Mouse (Mus musculus) effector memory CD4-positive, alpha-beta T cell, adult 7 months (primary cell): Measurements from ENCODE around the gene Fbxo44. TPM values are rescaled to one million over a fixed set of nuclear protein-coding genes. Genes with fewer than 3 reads are reported as not detected.

ENCODE experiments used
- polyA plus RNA-seq: library from polyadenylated mRNA; unstranded; fragments of 100-300 nt; shearing (Covaris generic); gene quantifications from one replicate; pipeline ENCODE4 v1.2.1, GENCODE M21; 2017

Fbxo44 gene
- 2.2 TPM for polyA plus RNA-seq

DNA sequence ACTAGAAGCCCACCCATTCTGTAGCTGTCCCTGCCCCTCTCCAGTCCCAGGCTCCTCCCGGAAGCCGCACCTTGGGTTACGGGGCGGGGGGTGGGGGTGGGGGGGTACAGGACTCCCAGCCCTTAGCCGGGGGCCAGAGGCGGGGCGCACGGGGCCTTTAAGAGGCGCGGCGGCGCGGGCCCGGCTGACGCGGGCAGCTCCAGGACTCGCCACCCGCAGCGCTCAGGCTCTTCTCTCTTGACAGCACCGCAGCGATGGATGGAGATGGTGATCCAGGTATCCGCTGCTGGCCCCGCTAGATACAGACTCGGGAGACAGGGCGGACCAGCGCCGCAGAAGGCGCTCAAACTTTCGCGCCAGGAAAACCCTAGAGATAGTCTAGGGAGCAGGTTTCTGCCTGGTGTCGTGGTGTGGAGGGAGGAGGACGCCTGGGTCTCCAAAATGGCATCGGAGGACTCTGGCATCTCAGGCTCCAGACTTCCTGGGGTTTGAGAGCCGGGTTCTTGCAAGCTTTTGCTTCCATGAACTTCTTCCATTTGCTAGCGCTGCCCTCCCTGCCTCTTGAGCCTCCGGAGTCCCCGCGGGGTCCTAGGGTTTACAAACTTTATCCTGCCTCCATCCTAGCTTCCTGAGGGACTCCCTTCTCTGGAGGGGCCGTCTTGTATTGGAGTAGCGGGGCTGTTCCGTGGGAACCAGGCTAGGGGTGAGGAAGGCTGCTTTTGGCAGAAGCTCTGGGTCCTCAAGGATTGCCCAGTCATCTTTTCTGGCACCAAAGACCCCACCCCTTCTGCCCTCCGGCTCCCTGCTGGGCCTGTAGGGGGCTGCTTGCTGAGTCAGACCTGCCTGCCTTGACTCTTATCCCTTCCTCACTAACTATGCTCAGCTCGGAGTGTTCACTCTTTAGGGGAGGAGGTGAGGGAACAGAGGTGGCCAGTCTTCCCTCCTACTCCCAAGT, at the start of gene Fbxo44, which contains the start of gene Fbxo2:
Fbxo44 (minus strand) TSS at position 47 of the 955 bp plus-strand sequence.
Fbxo2 (plus strand) TSS at position 186 of the 955 bp plus-strand sequence.

DNA sequence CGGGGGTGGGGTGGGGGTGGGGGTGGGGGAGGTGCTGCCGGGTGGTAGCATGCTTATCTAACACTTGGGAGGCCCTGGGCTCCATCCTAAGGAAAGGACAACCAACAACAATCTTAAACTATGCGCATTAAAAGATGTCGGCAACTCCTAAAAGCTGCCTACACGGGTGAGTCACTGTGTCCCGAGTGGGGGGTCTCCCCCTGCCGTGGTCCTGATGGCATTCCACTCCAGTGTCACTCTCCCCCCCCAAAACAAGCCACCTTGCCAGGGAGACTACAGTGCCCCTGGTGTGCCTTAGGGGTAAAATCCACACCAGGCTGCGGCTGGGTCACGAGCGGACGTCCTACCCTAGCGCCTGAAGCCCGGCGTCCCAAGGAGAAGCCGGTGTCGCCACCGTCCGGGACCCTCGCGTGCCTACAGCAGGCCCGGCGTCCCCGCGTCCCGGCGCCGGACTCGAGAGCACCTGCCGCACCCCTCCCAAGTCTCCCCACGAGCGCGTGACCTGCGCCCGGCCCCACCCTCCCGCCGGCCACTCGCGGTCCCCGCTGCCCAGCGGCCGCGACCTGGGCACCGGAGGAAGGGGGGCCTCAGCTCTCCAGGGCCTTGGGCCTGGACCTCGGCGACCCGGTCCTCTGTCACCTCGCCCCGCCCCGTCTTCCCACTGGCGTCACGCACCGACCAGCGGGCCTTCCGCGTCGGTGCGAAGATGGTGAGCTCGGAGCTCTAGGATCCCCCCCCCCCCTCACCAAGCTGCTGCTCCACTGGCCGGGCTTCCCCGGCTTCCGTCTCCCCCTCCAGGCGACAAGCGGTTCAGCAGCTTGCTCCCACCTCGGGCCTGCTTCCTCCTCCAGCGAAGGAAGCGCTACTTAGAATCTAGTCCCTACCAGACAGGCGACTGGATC, 8.8 kb downstream of the Fbxo44 start, which contains the start of gene Fbxo6:
Fbxo6 (minus strand) TSS at position 874 of the 902 bp plus-strand sequence.

DNA sequence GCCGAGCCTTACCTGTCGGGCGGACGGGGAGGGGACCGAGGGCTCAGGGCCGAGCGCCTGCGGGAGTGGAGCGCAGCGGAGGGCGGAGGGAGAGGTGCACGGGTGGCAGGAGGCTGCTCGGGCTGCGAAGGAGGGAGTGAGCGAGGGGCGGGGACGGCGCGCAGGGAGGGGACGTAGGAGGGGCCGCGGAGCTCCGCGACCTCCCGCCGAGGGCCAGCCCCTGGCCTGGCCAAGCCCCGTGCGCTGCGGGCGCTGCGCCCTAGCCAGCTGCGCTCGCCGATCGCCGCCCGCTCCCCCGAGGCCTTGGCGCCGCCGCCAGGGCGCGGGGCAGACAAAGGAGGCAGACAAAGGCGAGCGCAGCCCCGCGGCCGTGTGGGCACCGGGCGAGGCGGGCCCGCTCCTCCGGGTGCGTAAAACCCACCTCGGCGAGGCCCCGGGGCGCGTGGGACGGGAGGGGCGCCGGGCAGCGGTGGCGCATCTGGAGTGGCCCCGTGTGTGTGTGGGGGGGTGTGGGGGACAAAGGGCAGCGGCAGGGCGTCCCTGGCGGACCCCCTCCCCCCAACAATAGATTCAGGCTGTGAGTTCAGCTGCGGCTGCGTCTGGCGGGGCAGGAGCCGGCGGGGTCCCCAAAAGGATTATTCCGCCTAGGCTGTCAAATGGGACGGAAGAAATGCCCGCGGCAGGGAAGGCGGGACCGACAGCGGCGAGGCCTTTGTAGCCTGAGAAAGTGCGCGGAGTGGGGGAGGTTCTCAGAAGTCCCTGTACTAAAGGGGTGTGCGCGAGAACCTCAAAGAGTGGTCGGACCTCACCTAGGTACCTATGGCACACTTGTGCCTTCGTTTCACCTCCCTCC, 29.5 kb downstream of the Fbxo44 start, which contains the start of gene Draxin:
Draxin (minus strand) TSS at position 138 of the 853 bp plus-strand sequence.

DNA sequence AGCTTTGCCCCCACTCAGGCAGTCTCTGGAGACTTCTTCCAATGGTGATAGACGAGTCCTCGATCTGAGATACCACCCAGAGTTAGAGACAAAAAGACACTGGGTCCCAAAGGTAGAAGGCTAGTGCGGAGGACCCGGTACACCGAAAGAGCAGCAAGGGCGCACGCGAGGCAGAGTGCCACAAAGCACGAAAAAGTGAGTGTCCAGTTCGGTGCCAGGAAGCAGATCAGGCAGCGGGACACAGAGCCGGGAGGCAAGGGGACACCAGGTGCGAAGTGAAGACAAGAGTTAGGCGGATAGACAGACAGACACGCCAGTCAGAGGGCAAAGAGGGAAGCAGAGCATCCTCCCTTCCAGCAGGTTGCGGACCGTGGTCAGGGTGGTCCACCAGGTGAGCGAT, 30.1 kb downstream of the Fbxo44 start, which contains the start of gene Mad2l2:
Mad2l2 (plus strand) TSS at position 252 of the 400 bp plus-strand sequence.

Other genes with a start within 250 kb of the Fbxo44 start
- gene Plod1, start 223.7 kb downstream of the Fbxo44 start, polyA plus RNA-seq: 3.9 TPM
- gene 2510039O18Rik, start 219.6 kb downstream of the Fbxo44 start, polyA plus RNA-seq: 90.3 TPM
- gene Nppb, start 174.7 kb downstream of the Fbxo44 start, polyA plus RNA-seq: not detected
- not detected for gene Nppa, start 159.8 kb downstream of the Fbxo44 start, polyA plus RNA-seq
- gene Clcn6, start 121.7 kb downstream of the Fbxo44 start, polyA plus RNA-seq: 6.4 TPM
- gene Mthfr, start 121.4 kb downstream of the Fbxo44 start, polyA plus RNA-seq: 20.9 TPM
- 15.3 TPM for gene Agtrap, start 72.5 kb downstream of the Fbxo44 start, polyA plus RNA-seq
- 44.2 TPM for gene Mad2l2, start 30.1 kb downstream of the Fbxo44 start, polyA plus RNA-seq
- gene Draxin, start 29.8 kb downstream of the Fbxo44 start, polyA plus RNA-seq: not detected
- 26.9 TPM for gene Fbxo6, start 8.3 kb downstream of the Fbxo44 start, polyA plus RNA-seq
- not detected for gene Fbxo2, start 139 bp upstream of the Fbxo44 start, polyA plus RNA-seq
- gene Disp3, start 127.5 kb upstream of the Fbxo44 start, polyA plus RNA-seq: not detected